Mouse (Mus musculus): ENCODE data around the gene Mettl14.

DNA sequence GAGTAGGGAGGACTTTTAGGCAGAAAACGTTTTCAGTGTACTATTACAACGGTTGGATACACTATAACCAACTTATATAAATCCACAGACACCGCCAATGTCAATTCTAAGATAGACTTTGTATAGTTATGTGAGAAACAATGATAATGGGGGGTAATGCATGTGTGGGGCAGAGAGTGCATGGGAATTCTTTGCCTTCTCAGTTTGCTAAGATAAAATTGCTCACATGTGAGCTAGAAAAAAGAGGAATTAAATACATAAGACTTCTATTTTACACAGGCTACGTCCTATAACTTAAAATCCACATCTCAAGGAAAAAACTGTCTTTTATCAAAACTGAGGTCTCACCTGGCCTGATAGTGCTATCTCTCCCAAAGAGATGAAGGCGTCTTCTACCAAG lies 15.0 kb downstream of the Mettl14 start:
- TF ChIP-seq CTCF (conservative IDR thresholded peaks at IDR 0.05; ENCODE audit: low read length): no peak
- TF ChIP-seq POU5F1 (IDR thresholded peaks at IDR 0.05; ENCODE audit: borderline replicate concordance, low read length): no peak

Data from E14TG2a.4 (cell line).